Mouse (Mus musculus) layer of hippocampus, adult 2 months (tissue): ENCODE measurements around the gene 4930432K21Rik. TPM values are rescaled to one million over a fixed set of nuclear protein-coding genes. Genes with fewer than 3 reads are reported as not detected.

ENCODE experiments used
- DNase-seq, 2 experiments: peaks; one replicate each; pipeline ENCODE4 v3.0.0; 2022; ENCODE audit warnings: low spot score in 2 of 2
- H3K27ac ChIP-seq: fragments of 200-600 bp; 2 replicates; pipeline ENCODE4 v1.8.1; 2022
- H3K4me3 ChIP-seq: fragments of 200-600 bp; 2 replicates; pipeline ENCODE4 v1.8.1; 2022; ENCODE audit warnings: mild to moderate bottlenecking
- CTCF ChIP-seq: fragments of 200-600 bp; conservative IDR thresholded peaks from 2 replicates; pipeline ENCODE4 v1.8.1; 2022; ENCODE audit warnings: antibody characterized with exemption, mild to moderate bottlenecking, moderate library complexity
- total RNA-seq, 2 experiments: library from RNA; stranded (reverse); gene quantifications; 2 replicates each; pipeline ENCODE4 v1.2.3; 2021

Gene 4930432K21Rik
- total RNA-seq, 2 experiments from 2014 or later, result 2.1 to 2.9 TPM

- H3K27ac ChIP-seq, result no peak overlapping the region
- H3K4me3 ChIP-seq, result no peak overlapping the region
- DNase-seq, result no peak
- TF ChIP-seq CTCF, result no peak
These were observed 40.8 kb downstream of the 4930432K21Rik start for GRCm38 (mm10) chr8:84188671-84189070.

- no peak for TF ChIP-seq CTCF
- Histone ChIP-seq H3K27ac (no peak overlapping the region), H3K4me3 (no peak overlapping the region)
- no peak for DNase-seq
These were observed 41.8 kb downstream of the 4930432K21Rik start for GRCm38 (mm10) chr8:84189603-84190002.

GRCm38 (mm10) chr8:84190191-84190867, 42.5 kb downstream of the 4930432K21Rik start:
- no peak for DNase-seq
- H3K4me3 ChIP-seq, result no peak overlapping the region
- peak; percentile 66 for TF ChIP-seq CTCF
- no peak overlapping the region for H3K27ac ChIP-seq

- TF ChIP-seq CTCF, result no peak
- Histone ChIP-seq H3K4me3 (peak overlapping the region; percentile 42), H3K27ac (peak overlapping the region; percentile 88)
- no peak for DNase-seq
These were observed 44.2 kb downstream of the 4930432K21Rik start for GRCm38 (mm10) chr8:84192023-84192422.

- TF ChIP-seq CTCF, result no peak
- peak in 1 of 2 experiments; percentile 67 for DNase-seq
- H3K27ac ChIP-seq, result peak overlapping the region; percentile 88
- H3K4me3 ChIP-seq, result peak overlapping the region; percentile 42
These were observed 44.7 kb downstream of the 4930432K21Rik start for GRCm38 (mm10) chr8:84192555-84192954.

- no peak for DNase-seq
- no peak for TF ChIP-seq CTCF
- no peak overlapping the region for H3K27ac ChIP-seq
These were observed 45.3 kb downstream of the 4930432K21Rik start for GRCm38 (mm10) chr8:84193161-84193560.

GRCm38 (mm10) chr8:84193566-84193965, 45.7 kb downstream of the 4930432K21Rik start:
- TF ChIP-seq CTCF, result peak; percentile 65
- H3K4me3 ChIP-seq, result no peak overlapping the region
- DNase-seq, result no peak
- H3K27ac ChIP-seq, result no peak overlapping the region

More at GRCm38 (mm10) chr8:84193161-84193560, 45.3 kb downstream of the 4930432K21Rik start:
- H3K4me3 ChIP-seq, result no peak overlapping the region

- no peak for TF ChIP-seq CTCF
- Histone ChIP-seq H3K4me3 (no peak overlapping the region), H3K27ac (no peak overlapping the region)
- no peak for DNase-seq
These were observed 46.5 kb downstream of the 4930432K21Rik start for GRCm38 (mm10) chr8:84194224-84194743.

- peak overlapping the region; percentile 82 for H3K27ac ChIP-seq
- peak overlapping the region; percentile 59 for H3K4me3 ChIP-seq
- peak; percentile 70 to 71 for DNase-seq
- TF ChIP-seq CTCF, result no peak
These were observed 49.5 kb downstream of the 4930432K21Rik start for GRCm38 (mm10) chr8:84197141-84197921.

GRCm38 (mm10) chr8:84197922-84198774, 50.3 kb downstream of the 4930432K21Rik start:
- peak overlapping the region; percentile 82 for H3K27ac ChIP-seq
- TF ChIP-seq CTCF, result no peak
- DNase-seq, result peak; percentile 75 to 88
- H3K4me3 ChIP-seq, result peak overlapping the region; percentile 59

GRCm38 (mm10) chr8:84198871-84199270, 51.0 kb downstream of the 4930432K21Rik start:
- Histone ChIP-seq H3K4me3 (no peak overlapping the region), H3K27ac (peak overlapping the region; percentile 82)
- TF ChIP-seq CTCF, result no peak
- no peak for DNase-seq

GRCm38 (mm10) chr8:84199348-84200125, 51.7 kb downstream of the 4930432K21Rik start:
- peak overlapping the region; percentile 98; the same call in 1 of the 2 replicates for H3K27ac ChIP-seq
- H3K4me3 ChIP-seq, result no peak overlapping the region
- no peak for DNase-seq
- TF ChIP-seq CTCF, result no peak
